Mouse (Mus musculus): ENCODE measurements around the gene Eml4.
A peak's percentile ranks its signal among the peaks of the same experiment; 100 is the strongest.

- peak in 1 of 3 experiments; percentile 1; a peak in 1 of 6 replicates for TF ChIP-seq CTCF (IDR thresholded peaks at IDR 0.05 in 2 of 3, conservative IDR thresholded peaks at IDR 0.05 in 1 of 3; ENCODE audit: control insufficient read depth in 1 of 3, insufficient read depth in 1 of 3, low read depth in 2 of 3, low read length in 3 of 3, poor library complexity in 1 of 3, severe bottlenecking in 1 of 3)
- TF ChIP-seq MAZ (IDR thresholded peaks at IDR 0.05; ENCODE audit: low read depth, low read length), result no peak
- TF ChIP-seq CHD2 (IDR thresholded peaks at IDR 0.05; ENCODE audit: low read length), result no peak
- TF ChIP-seq USF1 (IDR thresholded peaks at IDR 0.05; ENCODE audit: low read depth, low read length), result no peak
- no peak for TF ChIP-seq GATA1 (IDR thresholded peaks at IDR 0.05; ENCODE audit: low read depth, low read length)
- no peak for TF ChIP-seq HCFC1 (IDR thresholded peaks at IDR 0.05; ENCODE audit: low read depth, low read length)
These were observed 176.1 kb downstream of the Eml4 start for GRCm38 (mm10) chr17:83526624-83527532.
